9 mouse cellular contexts compared by ENCODE assay signal in the genomic region with DNA sequence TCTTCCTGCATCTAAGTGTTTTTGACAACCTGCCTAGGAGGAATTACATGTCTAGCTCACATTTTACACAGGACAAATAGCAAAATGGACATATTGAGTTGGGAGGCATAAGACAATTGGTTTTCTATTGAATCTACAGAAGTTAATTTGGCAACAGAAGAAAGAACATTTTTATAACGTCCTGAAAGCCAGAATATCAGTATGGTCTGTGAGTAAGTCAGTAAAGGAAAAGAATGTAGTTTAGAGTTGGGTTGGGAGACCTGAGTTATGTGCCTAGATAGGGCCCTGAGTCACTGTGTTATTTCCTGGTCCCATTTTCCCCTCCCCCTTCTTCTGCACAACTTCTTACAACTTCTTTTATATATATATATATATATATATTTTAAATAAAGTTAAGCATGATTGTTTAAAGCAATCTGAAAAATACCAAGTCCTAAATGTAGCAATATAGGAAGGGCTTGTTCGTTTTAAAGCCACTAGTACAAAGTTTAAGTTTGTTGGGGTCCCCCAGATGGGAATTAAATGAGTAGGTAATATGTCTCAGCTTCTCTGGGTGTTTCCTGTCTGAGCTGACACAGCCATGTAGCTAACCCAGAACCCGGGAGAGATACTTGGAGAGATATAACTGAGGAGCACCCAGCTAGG. TPM values are rescaled to one million over a fixed set of nuclear protein-coding genes. Genes with fewer than 3 reads are reported as not detected.
DNase-seq lines count a peak whose midpoint lies in the region; ATAC-seq and TF ChIP-seq lines count a peak whose summit lies in the region.
"Had no signal": no experiment of that assay in that cellular context is flagged by ENCODE, and none has a peak within 500 bp of the region (broad histone marks: within the 10 kb centered on the region; RNA-seq: fewer than 3 reads in every experiment).

No protein-coding gene starts in this region.

- ATAC-seq in liver, embryonic 11.5 days (replicated peaks; ENCODE audit: low FRiP score): no peak
- no peak for ATAC-seq in embryonic facial prominence, embryonic 12.5 days (ENCODE audit: insufficient number of reproducible peaks, insufficient read depth, low FRiP score, low TSS enrichment)
- no peak for ATAC-seq in intestine, postnatal 0 days
- no peak for ATAC-seq in neural tube, embryonic 13.5 days (ENCODE audit: low read depth)
- no peak for ATAC-seq in megakaryocyte progenitor cell, adult 5-6 weeks (replicated peaks; ENCODE audit: poor library complexity)

- TF ChIP-seq CTCF in intestine, postnatal 0 days (IDR thresholded peaks at IDR 0.05; ENCODE audit: low read depth): no peak

- intact Hi-C loops in left cerebral cortex, postnatal 10 days (cut with DNase I): no loop called here

- H3K9ac ChIP-seq in liver, embryonic 11.5 days (ENCODE audit: low read depth, low read length): no peak overlapping the region
- 0 out of 2 replicates have a peak overlapping the region, but pooled peaks have one; percentile 44 for H3K9ac ChIP-seq in embryonic facial prominence, embryonic 12.5 days
- 0 out of 2 replicates have a peak overlapping the region, but pooled peaks have one; percentile 43 for H3K9ac ChIP-seq in intestine, postnatal 0 days (ENCODE audit: low read depth, low read length)
- peak overlapping the region; percentile 61; the same call in 1 of the 2 replicates for H3K9ac ChIP-seq in neural tube, embryonic 13.5 days

- no peaks in the 10 kb centered on the region for H3K9me3 ChIP-seq in liver, embryonic 11.5 days (ENCODE audit: control insufficient read depth, low read length)
- H3K9me3 ChIP-seq in embryonic facial prominence, embryonic 12.5 days: no peaks in the 10 kb centered on the region
- H3K9me3 ChIP-seq in intestine, postnatal 0 days (ENCODE audit: control insufficient read depth): no peaks in the 10 kb centered on the region
- no peaks in the 10 kb centered on the region for H3K9me3 ChIP-seq in neural tube, embryonic 13.5 days

- DNase-seq in liver, embryonic 11.5 days (ENCODE audit: low spot score): no peak
- DNase-seq in liver: no peak
- no peak for DNase-seq in MN1 (ENCODE audit: low spot score)
- DNase-seq in left cerebral cortex, postnatal 10 days (ENCODE audit: extremely low spot score in 1 of 2, low spot score in 2 of 2): no peak

- H3K4me2 ChIP-seq in liver, embryonic 11.5 days: peak overlapping the region; percentile 81
- H3K4me2 ChIP-seq in embryonic facial prominence, embryonic 12.5 days (replicated peaks): peak overlapping the region; percentile 76
- peak overlapping the region; percentile 75 for H3K4me2 ChIP-seq in intestine, postnatal 0 days (replicated peaks; ENCODE audit: low read depth)
- H3K4me2 ChIP-seq in neural tube, embryonic 13.5 days: peak overlapping the region; percentile 72

- peaks cover 4% of the 10 kb centered on the region; the same call in 1 of the 2 replicates for H3K27me3 ChIP-seq in liver, embryonic 11.5 days (replicated peaks; ENCODE audit: control insufficient read depth, insufficient read depth, low read length)
- H3K27me3 ChIP-seq in embryonic facial prominence, embryonic 12.5 days: no peaks in the 10 kb centered on the region
- H3K27me3 ChIP-seq in intestine, postnatal 0 days (replicated peaks; ENCODE audit: control insufficient read depth, insufficient read depth, low read length): no peaks in the 10 kb centered on the region
- H3K27me3 ChIP-seq in neural tube, embryonic 13.5 days: peaks cover 6% of the 10 kb centered on the region; the same call in 1 of the 2 replicates

- no peaks in the 10 kb centered on the region for H3K36me3 ChIP-seq in liver, embryonic 11.5 days (ENCODE audit: control insufficient read depth, insufficient read depth, low read length)
- no peaks in the 10 kb centered on the region for H3K36me3 ChIP-seq in embryonic facial prominence, embryonic 12.5 days
- no peaks in the 10 kb centered on the region for H3K36me3 ChIP-seq in intestine, postnatal 0 days (ENCODE audit: control insufficient read depth, insufficient read depth)
- H3K36me3 ChIP-seq in neural tube, embryonic 13.5 days: no peaks in the 10 kb centered on the region

- H3K4me3 ChIP-seq in liver, embryonic 11.5 days (ENCODE audit: low read depth, low read length): peak overlapping the region; percentile 44
- peak overlapping the region; percentile 39 for H3K4me3 ChIP-seq in embryonic facial prominence, embryonic 12.5 days
- peak overlapping the region; percentile 41; the same call in 1 of the 2 replicates for H3K4me3 ChIP-seq in intestine, postnatal 0 days (ENCODE audit: low read depth, low read length)
- peak overlapping the region; percentile 39; the same call in 1 of the 2 replicates for H3K4me3 ChIP-seq in neural tube, embryonic 13.5 days

- H3K4me1 ChIP-seq in liver, embryonic 11.5 days (replicated peaks; ENCODE audit: control insufficient read depth, insufficient read depth, low read length): peaks cover 13% of the 10 kb centered on the region
- H3K4me1 ChIP-seq in embryonic facial prominence, embryonic 12.5 days: peaks cover 20% of the 10 kb centered on the region
- H3K4me1 ChIP-seq in intestine, postnatal 0 days (replicated peaks; ENCODE audit: control insufficient read depth, insufficient read depth, low read length): no peaks in the 10 kb centered on the region
- H3K4me1 ChIP-seq in neural tube, embryonic 13.5 days (replicated peaks): peaks cover 23% of the 10 kb centered on the region

- H3K27ac ChIP-seq in liver, embryonic 11.5 days (ENCODE audit: low read depth, low read length): no peak overlapping the region
- no peak overlapping the region for H3K27ac ChIP-seq in embryonic facial prominence, embryonic 12.5 days
- peak overlapping the region; percentile 89 for H3K27ac ChIP-seq in intestine, postnatal 0 days (ENCODE audit: low read depth, low read length)
- no peak overlapping the region for H3K27ac ChIP-seq in neural tube, embryonic 13.5 days (replicated peaks)

- 31% methylated on average over 3 of the region's 3 CpGs for WGBS in liver, embryonic 11.5 days
- 48% methylated on average over 3 of the region's 3 CpGs for WGBS in embryonic facial prominence, embryonic 12.5 days
- WGBS in intestine, postnatal 0 days: 25% methylated on average over 3 of the region's 3 CpGs
- WGBS in neural tube, embryonic 13.5 days: 56% methylated on average over 3 of the region's 3 CpGs

RNA-seq across cellular contexts. Expression of a gene that starts 6.6 kb away (rescaled TPM):
- polyA plus RNA-seq in liver, embryonic 11.5 days (2014; fragmentation: Nextera tagmentation; extraction: Ambion mirVana): 62.4 and 63.2 TPM in 2 replicates
- 45.0 and 51.4 TPM in 2 replicates for polyA plus RNA-seq in embryonic facial prominence, embryonic 12.5 days (2016; fragmentation: Nextera tagmentation; extraction: Ambion mirVana)
- polyA plus RNA-seq in intestine, postnatal 0 days (2015; fragmentation: Nextera tagmentation; extraction: Ambion mirVana): 40.2 and 40.5 TPM in 2 replicates
- 38.2 and 43.8 TPM in 2 replicates for polyA plus RNA-seq in neural tube, embryonic 13.5 days (2015; fragmentation: Nextera tagmentation; extraction: Ambion mirVana)
- total RNA-seq in left cerebral cortex, postnatal 10 days (2021): 10 to 100 TPM; 20.4 to 23.3 TPM
- total RNA-seq in megakaryocyte progenitor cell, adult 5-6 weeks (2015): 34.7 and 43.6 TPM in 2 replicates
- total RNA-seq in megakaryocyte progenitor cell, adult 5-6 weeks (2017): 22.4 and 23.1 TPM in 2 replicates

RNA-seq across cellular contexts. Expression of a gene that starts 28.5 kb away (rescaled TPM):
- 52.1 and 60.2 TPM in 2 replicates for polyA plus RNA-seq in liver, embryonic 11.5 days (2014; fragmentation: Nextera tagmentation; extraction: Ambion mirVana)
- 99.8 and 103 TPM in 2 replicates for polyA plus RNA-seq in embryonic facial prominence, embryonic 12.5 days (2016; fragmentation: Nextera tagmentation; extraction: Ambion mirVana)
- 41.9 and 54.7 TPM in 2 replicates for polyA plus RNA-seq in intestine, postnatal 0 days (2015; fragmentation: Nextera tagmentation; extraction: Ambion mirVana)
- 130 TPM in 2 replicates for polyA plus RNA-seq in neural tube, embryonic 13.5 days (2015; fragmentation: Nextera tagmentation; extraction: Ambion mirVana)
- 100 to 1,000 TPM; 145 to 150 TPM for total RNA-seq in left cerebral cortex, postnatal 10 days (2021)
- 38.7 TPM in 2 replicates for total RNA-seq in megakaryocyte progenitor cell, adult 5-6 weeks (2015)
- total RNA-seq in megakaryocyte progenitor cell, adult 5-6 weeks (2017): 24.6 and 27.9 TPM in 2 replicates

RNA-seq across cellular contexts. Expression of a gene that starts 42.9 kb away (rescaled TPM):
- polyA plus RNA-seq in liver, embryonic 11.5 days (2014; fragmentation: Nextera tagmentation; extraction: Ambion mirVana): 0.03 TPM in 2 replicates
- 0.15 TPM in 2 replicates for polyA plus RNA-seq in embryonic facial prominence, embryonic 12.5 days (2016; fragmentation: Nextera tagmentation; extraction: Ambion mirVana)
- 0.07 and 0.20 TPM in 2 replicates for polyA plus RNA-seq in intestine, postnatal 0 days (2015; fragmentation: Nextera tagmentation; extraction: Ambion mirVana)
- 0.43 and 0.66 TPM in 2 replicates for polyA plus RNA-seq in neural tube, embryonic 13.5 days (2015; fragmentation: Nextera tagmentation; extraction: Ambion mirVana)
- total RNA-seq in left cerebral cortex, postnatal 10 days (2021): under 1 TPM; 0.18 to 0.39 TPM
- 0.02 and 0.05 TPM in 2 replicates for total RNA-seq in megakaryocyte progenitor cell, adult 5-6 weeks (2015)
- 0.10 TPM in 1 of 2 replicates, not detected in the other for total RNA-seq in megakaryocyte progenitor cell, adult 5-6 weeks (2017)
- polyA plus RNA-seq: erythroblast, embryonic 14.5 days had no signal

RNA-seq across cellular contexts. Expression of a gene that starts 53.4 kb away (rescaled TPM):
- polyA plus RNA-seq in liver, embryonic 11.5 days (2014; fragmentation: Nextera tagmentation; extraction: Ambion mirVana): 2.2 and 2.4 TPM in 2 replicates
- 5.5 and 6.1 TPM in 2 replicates for polyA plus RNA-seq in embryonic facial prominence, embryonic 12.5 days (2016; fragmentation: Nextera tagmentation; extraction: Ambion mirVana)
- polyA plus RNA-seq in intestine, postnatal 0 days (2015; fragmentation: Nextera tagmentation; extraction: Ambion mirVana): 2.4 and 2.5 TPM in 2 replicates
- polyA plus RNA-seq in neural tube, embryonic 13.5 days (2015; fragmentation: Nextera tagmentation; extraction: Ambion mirVana): 7.8 and 8.9 TPM in 2 replicates
- 10 to 100 TPM; 81.0 to 84.7 TPM for total RNA-seq in left cerebral cortex, postnatal 10 days (2021)
- total RNA-seq in megakaryocyte progenitor cell, adult 5-6 weeks (2015): 5.3 and 7.2 TPM in 2 replicates
- 10.2 and 11.0 TPM in 2 replicates for total RNA-seq in megakaryocyte progenitor cell, adult 5-6 weeks (2017)
